Mouse (Mus musculus) right cerebral cortex, postnatal 4 days (tissue): Measurements from ENCODE around the gene Siva1.

Source experiments
- DNase-seq: peaks from one replicate; pipeline ENCODE4 v3.0.0-alpha.2; 2022

Gene Siva1

DNA sequence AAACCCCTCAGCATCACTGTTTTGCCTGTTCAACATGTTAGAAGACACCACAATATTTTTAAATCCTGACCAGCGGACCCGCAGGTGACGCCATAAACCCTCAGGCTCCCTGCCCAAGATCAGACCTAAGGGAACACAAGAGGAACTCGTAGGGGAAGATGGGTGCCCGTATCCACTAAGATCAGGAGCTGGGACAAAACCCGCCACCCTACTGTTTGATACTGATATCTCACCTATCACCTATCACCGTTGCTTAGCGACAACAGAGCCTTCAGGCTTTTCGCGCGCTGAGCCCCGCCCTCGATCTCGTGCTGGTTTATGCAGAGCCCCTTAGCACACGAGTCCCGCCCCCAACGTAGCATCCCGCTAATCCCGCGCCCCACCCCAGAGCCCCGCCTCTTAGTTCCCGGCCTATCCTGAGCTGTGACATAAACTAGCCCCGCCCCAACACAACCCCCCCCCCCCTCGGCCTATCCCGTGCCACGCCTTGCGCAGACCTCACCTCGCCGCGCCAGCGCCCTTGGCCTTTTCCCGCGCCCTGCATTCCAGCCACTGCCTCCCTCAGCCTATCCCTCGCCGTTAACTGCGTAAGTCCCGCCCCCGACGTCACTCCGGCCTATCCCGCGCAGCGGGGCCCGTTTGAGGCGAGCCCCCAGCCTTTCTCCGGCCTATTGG lies at the start of gene Siva1:
Gene Siva1, plus strand, starts transcription at position 500 of the 675 bp plus-strand sequence.
- DNase-seq: peak; percentile 93

DNA sequence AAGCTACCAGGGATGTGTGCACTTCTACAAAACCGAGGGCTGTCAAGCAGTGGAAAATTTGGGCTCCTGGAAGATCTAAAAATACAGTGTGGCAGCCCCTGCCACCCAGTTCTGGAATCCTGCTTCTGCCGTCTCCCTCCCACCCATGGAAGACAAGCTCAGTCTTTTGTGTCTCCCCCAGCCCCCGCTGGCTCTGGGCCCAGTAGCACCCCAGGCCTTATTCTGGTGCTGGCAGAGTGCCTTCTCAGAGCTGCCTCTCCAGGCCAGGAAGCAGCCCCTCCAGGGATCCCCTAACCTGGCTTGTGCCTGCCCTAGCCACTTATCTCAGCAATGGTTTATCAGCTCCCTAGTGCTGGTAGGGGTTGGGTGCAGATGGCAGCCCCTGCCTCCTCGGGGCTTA lies 49.5 kb upstream of the Siva1 start:
- DNase-seq: peak; percentile 57

DNA sequence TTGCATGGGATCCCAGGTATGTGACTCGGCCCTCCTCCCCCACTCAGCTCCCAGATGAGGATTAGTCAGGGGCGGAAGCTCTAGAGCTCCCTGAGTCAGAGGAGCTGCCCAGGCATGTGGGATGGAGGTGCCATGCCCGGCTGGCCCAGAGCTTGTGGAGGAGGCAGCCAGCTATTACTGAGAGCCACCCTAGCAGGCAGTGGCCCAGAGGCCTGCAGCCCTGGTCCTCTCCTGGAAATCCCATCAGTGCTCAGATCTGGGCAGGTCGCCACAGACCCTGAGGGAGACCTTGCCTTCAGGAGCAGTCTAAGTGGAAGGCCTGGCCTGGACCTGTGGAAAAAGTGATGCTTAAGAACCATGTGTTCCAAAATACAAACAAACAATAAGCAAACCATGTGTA lies 48.9 kb upstream of the Siva1 start:
- DNase-seq: no peak

- DNase-seq: no peak
Observed at GRCm38 (mm10) chr12:112596454-112596853, 48.0 kb upstream of the Siva1 start.

DNA sequence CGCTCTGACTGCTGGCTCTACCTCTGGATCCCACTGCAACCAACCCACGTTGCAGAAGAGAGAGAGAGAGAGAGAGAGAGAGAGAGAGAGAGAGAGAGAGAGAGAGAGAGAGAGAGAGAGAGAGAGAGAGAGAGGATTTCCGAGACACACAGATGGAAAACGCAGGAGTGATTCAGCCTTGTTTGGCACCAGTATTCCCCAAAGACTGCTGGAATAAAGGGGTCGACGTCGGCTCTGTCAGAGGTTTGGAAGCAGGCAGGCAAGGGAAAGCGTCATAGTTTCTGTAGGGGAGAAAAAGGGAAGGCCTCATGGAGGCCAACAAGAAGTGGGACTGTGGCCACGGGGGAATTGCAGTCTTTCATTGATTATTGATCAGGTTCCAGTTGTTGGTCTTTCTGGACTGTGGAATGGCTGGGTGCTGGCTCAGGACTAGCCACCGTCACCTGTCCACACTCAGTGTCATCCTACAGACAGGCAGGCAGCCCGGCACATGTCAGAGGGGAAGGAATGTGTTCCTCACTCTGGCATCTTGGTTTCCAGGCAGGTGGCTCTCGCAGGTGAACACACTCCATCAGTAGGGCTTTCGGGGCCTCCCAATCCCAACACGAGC lies 47.5 kb upstream of the Siva1 start:
- DNase-seq: no peak

DNA sequence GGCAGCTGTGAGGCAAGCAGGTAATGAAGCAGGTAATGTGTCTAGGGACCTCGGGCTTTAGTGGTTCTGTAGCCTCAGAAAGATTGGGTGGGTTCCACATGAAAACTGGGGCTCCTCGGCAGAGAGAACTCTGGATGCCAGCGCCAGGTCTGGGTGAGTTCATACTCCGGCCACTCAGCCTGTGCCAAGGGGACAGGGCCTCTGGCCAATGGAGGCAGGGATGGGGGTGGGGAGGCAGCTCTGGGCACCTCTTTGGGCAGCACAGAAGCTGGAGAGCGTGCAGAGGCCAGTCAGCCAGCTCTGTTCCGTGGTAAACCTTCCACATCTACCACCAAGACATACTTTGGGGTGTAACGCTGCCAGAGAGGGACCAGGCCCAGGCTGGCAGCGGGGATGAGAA lies 46.9 kb upstream of the Siva1 start:
- peak; percentile 47 for DNase-seq

DNA sequence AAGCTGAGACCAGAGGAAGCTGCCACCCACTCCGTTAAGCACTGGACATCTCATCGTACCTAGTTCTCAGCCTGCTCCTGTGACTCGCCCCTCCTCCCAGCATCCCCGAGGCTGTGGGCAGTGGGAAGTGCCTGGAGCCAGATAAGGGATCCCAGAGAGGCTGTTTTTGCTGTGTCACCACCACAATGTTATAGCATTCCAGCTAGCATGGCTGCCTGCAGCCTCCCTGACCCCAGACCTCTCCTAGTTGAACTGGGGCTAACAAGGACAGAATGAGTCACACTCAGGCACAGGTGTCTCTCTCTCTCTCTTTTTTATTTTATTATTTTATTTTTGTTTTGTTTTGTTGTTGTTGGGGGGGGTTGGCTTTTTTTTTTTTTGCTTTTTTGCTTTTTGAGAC lies 45.3 kb upstream of the Siva1 start:
- no peak for DNase-seq

DNA sequence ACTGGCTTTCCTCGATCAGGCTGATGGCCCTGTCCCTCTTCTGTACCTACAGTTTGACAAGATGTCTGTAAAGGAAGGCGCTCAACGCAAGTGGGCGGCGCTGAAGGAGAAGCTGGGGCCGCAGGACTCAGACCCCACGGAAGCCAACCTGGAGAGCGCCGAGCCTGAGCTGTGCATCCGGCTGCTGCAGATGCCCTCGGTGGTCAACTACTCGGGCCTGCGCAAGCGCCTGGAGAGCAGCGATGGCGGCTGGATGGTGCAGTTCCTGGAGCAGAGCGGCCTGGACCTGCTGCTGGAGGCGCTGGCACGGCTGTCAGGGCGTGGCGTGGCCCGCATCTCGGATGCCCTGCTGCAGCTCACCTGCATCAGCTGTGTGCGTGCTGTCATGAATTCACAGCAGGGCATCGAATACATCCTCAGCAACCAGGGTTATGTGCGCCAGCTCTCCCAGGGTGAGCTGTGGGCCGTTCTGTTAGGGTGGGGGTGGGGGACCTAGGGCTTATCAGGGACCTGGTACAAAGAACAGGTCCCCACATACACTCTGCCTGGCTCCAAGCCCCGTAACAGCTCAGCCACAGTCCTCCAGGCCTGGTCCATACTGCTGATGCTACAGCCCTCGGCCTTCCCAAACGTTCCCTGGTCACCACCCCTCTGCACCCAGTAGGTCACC lies 44.4 kb upstream of the Siva1 start:
- DNase-seq: no peak

DNA sequence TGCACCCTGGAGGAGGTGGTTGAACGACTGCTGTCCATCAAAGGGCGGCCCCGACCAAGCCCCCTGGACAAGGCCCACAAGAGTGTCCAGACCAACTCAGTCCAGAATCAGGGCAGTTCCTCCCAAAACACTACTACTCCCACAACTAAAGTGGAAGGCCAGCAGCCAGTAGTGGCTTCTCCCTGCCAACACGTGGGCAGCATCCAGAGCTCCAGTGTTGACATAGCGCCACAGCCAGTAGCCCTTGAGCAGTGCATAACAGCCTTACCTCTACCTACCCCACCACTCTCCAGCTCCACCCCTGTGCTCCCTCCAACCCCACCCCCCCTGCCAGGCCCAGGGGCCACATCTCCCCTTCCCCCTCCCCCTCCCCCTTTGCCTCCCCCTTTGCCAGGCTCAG lies 40.5 kb upstream of the Siva1 start:
- DNase-seq: no peak

GRCm38 (mm10) chr12:112604709-112605649 lies 39.5 kb upstream of the Siva1 start:
- DNase-seq: peak; percentile 61

DNA sequence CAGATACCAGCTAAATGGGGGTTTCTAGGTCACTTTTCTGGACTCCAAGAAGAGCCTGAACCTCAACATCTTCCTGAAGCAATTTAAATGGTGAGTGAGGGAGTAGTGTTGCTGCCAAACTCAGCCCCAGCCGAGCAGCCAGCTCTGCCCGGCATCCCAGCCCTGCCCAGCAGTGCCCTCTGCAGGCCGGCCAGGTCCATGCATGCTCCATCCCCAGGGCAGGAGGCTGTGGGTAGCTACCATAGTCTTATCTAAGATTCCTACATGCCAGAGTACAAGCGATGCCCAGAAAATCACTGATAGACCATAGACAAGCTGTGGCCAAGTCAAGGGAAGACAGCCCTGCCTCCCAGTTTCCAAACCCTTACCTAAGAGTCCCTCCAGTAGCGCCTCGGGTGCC lies 38.7 kb upstream of the Siva1 start:
- DNase-seq: peak; percentile 75

DNA sequence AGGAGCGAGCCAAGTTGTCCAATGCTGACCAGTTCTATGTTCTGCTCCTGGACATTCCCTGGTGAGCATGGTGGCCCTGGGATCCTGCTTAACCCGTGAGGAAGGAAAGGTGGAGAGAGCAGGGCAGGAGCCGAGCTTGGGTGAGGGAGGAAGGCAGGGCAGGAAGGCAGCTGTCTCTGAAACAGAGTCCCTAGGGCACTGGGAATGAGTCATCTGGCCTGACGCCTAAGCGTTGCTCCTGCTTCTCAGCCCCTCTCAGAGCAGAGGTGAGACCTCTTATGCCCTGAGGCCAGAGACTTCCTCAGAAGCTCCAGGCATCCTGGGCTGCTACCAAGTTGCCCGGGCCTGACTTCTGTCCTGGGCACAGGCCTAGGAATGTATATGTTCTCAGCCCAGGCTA lies 37.5 kb upstream of the Siva1 start:
- DNase-seq: no peak

GRCm38 (mm10) chr12:112609031-112609430 lies 35.4 kb upstream of the Siva1 start:
- DNase-seq: no peak

DNA sequence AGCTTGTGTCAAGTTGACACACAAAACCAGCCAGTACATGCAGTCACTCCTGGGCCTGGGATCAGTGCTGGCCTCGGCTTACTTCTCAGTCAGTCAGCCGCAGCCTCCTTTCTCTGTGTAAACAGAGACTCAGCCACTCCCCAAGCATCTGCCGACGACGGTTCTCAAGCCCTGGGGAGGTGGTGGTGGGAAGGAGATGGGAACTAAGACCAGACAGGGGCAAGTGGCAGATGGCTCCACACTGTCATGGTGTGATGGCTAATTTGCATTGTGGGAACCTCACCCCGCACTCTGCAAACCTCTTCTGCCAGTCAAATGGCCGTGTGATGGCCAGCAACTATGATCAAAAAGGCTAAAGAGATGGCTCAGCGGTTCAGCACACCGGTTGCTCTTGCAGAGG lies 27.8 kb upstream of the Siva1 start:
- DNase-seq: no peak

DNA sequence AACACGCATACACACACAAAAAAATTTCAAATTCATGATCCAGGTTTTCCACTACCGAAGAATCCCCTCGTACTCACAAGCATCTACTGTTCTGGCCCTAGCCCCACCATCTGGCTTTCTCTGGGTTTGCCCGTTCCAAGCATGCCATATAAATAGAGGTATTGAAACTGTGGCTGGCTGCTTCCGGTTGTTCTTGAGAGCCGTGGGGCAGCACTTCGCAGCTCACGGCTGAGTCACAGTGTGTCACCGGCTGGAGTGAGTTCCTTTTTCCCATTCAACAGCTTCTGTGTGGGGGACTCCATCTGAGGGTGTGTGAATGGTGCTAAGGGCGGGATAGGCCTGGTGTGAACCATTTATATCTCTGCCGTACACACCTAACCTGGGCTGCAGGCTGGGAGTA lies 27.3 kb upstream of the Siva1 start:
- no peak for DNase-seq

- DNase-seq: peak; percentile 67
Observed at GRCm38 (mm10) chr12:112617898-112618380, 26.5 kb upstream of the Siva1 start.

DNA sequence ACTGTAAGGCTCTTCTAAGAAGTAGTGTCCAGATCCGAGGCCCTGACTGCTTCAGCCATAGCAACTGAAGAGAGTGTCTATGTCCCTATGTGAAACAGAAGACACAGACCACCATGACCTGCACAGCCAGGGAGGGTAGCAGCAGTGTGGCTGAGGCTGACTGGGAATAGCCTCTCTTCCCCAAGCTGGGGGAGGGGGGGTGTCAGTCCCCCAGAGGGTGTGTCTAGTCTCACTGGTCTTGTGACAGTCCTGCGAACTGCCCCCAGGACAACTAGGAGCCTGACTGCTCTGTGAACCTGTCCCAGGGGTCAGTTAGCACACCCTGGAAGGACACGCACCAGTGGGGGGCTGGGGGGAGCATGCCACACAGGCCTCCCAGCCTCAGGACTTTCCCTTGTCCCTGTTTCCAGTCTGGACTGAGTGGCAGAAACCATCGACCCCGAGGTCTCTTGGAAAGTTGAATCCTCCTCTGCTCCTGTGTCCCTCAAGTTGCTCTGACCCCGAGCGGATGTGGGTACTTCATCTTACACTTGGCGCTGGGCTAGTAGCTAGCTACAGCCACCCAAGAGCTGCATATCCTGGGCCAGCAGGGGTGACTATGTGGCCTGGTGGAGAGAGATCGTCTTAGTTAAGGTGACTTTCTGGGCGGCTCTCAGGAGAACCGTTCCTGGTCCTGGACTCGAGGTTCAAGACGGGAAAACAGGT lies 25.3 kb upstream of the Siva1 start:
- DNase-seq: no peak

GRCm38 (mm10) chr12:112619686-112620353 lies 24.7 kb upstream of the Siva1 start, which contains the start of gene Adssl1:
TSS of gene Adssl1 (plus strand) at chr12:112620045.
- peak; percentile 42 for DNase-seq

GRCm38 (mm10) chr12:112620354-112621061 lies 24.0 kb upstream of the Siva1 start:
- no peak for DNase-seq

DNA sequence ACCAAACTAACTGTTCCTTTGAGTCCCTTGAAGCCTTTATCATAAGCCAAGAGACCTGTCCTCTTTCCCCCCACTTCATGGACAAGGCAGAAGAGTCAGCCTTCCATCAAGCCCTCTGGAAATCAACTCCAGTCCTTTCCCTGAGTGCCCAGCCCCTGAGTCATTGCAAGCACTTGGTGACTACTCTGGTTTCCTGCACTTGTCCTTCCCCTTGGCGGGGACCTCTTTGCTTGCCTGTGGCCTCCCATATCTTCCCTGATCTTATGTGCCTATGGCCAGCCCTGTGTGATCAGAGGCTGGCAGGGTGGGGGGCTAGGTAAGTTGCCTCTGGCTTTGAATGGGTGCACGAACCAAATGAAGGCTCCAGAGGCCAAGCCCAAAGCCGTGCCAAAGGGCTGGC lies 22.6 kb upstream of the Siva1 start:
- no peak for DNase-seq

DNA sequence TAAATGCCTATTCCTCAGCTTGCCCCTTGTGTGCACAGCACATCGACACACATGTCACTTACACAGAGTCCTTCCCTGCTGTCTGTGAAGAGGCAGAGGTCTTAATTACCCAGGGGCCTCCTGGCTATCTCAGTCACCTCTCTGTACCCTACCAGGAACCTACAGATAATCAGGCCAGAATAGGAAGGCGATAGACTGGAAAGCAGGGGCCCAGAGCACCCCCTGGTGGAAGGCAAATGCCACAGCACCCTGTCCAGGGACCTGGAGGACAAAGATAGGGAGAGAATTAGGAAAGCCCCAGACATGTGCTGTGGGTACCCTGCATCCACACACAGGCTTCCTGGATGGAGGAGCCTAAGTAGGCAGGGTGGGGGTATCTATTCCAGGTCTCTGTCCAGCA lies 20.7 kb upstream of the Siva1 start:
- peak; percentile 73 for DNase-seq
